ENCODE assay signal across 13 mouse cellular contexts in the genomic region with DNA sequence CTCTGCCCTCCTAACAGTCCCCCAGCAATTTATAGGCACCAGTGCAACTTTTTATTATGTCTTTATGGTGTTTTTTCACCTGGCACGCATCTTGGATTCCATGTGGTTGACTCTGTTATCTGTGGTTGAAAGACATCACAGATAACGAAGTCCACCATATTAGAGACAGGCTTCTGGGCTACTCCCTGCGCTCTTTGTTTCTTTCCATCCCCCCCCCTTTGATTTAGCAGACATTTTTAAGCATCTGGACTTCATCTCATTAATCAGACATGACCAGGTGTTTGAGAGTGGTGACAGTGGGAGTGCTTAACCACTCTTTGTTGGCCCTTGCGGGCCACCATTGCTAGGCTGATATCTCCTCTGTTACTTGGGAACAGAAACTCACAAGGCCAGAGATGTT.
DNase-seq lines count a peak whose midpoint lies in the region; ATAC-seq and TF ChIP-seq lines count a peak whose summit lies in the region.
"Had no signal": no experiment of that assay in that cellular context is flagged by ENCODE, and none has a peak within 500 bp of the region (broad histone marks: within the 10 kb centered on the region; RNA-seq: fewer than 3 reads in every experiment).

No protein-coding gene starts in this region.

- 0 out of 2 replicates have a peak, but pooled peaks have one; percentile 29 for ATAC-seq in heart, embryonic 12.5 days (ENCODE audit: insufficient number of reproducible peaks, low FRiP score)
- ATAC-seq in lung, postnatal 0 days, result no peak
- no peak for ATAC-seq in stomach, embryonic 16.5 days (ENCODE audit: insufficient read depth, low FRiP score)

- H3K27ac ChIP-seq in heart, embryonic 12.5 days (ENCODE audit: poor library complexity, severe bottlenecking), result no peak overlapping the region
- no peak overlapping the region for H3K27ac ChIP-seq in lung, postnatal 0 days (ENCODE audit: low read length)
- peak overlapping the region; percentile 69 for H3K27ac ChIP-seq in limb, embryonic 10.5 days
- peak overlapping the region; percentile 30 for H3K27ac ChIP-seq in stomach, embryonic 16.5 days (ENCODE audit: low read length)
- H3K27ac ChIP-seq: layer of hippocampus, adult 2 months; liver, embryonic 15.5 days had no signal

- DNase-seq in heart, postnatal 36 days, result no peak
- DNase-seq in lung, postnatal 0 days (ENCODE audit: low spot score), result peak; percentile 24
- no peak for DNase-seq in lung, postnatal 25 days (ENCODE audit: low spot score)
- DNase-seq in limb, embryonic 10.5 days (ENCODE audit: low spot score), result peak; percentile 55
- no peak for DNase-seq in frontal cortex, postnatal 36 days (ENCODE audit: low spot score in 2 of 2)
- DNase-seq in spleen, postnatal 36 days (ENCODE audit: low spot score in 2 of 2), result no peak
- DNase-seq: cerebellum, adult 11 months had no signal

- H3K9ac ChIP-seq in heart, embryonic 12.5 days, result no peak overlapping the region
- H3K9ac ChIP-seq in lung, postnatal 0 days (replicated peaks; ENCODE audit: low read depth), result no peak overlapping the region
- H3K9ac ChIP-seq in stomach, embryonic 16.5 days (ENCODE audit: low read length), result no peak overlapping the region
- H3K9ac ChIP-seq: liver, embryonic 15.5 days had no signal

- H3K36me3 ChIP-seq in heart, embryonic 12.5 days, result no peaks in the 10 kb centered on the region
- no peaks in the 10 kb centered on the region for H3K36me3 ChIP-seq in lung, postnatal 0 days (ENCODE audit: insufficient read depth, low read length)
- H3K36me3 ChIP-seq in limb, embryonic 10.5 days, result peaks cover 9% of the 10 kb centered on the region; the same call in 1 of the 2 replicates
- no peaks in the 10 kb centered on the region for H3K36me3 ChIP-seq in stomach, embryonic 16.5 days (ENCODE audit: control insufficient read depth, insufficient read depth, low read length)
- H3K36me3 ChIP-seq: liver, embryonic 15.5 days had no signal

- H3K9me3 ChIP-seq in heart, embryonic 12.5 days (replicated peaks), result peaks cover 14% of the 10 kb centered on the region
- no peaks in the 10 kb centered on the region; the same call in 1 of the 2 replicates for H3K9me3 ChIP-seq in lung, postnatal 0 days (ENCODE audit: low read length)
- peaks cover 3% of the 10 kb centered on the region; the same call in 1 of the 2 replicates for H3K9me3 ChIP-seq in limb, embryonic 10.5 days (replicated peaks)
- no peaks in the 10 kb centered on the region for H3K9me3 ChIP-seq in stomach, embryonic 16.5 days (replicated peaks; ENCODE audit: control insufficient read depth, low read length)
- H3K9me3 ChIP-seq: liver, embryonic 15.5 days had no signal

- TF ChIP-seq CTCF in lung, postnatal 0 days (IDR thresholded peaks at IDR 0.05), result no peak

- no peak overlapping the region for H3K4me3 ChIP-seq in heart, embryonic 12.5 days
- H3K4me3 ChIP-seq in lung, postnatal 0 days (ENCODE audit: low read depth, low read length), result no peak overlapping the region
- 0 out of 2 replicates have a peak overlapping the region, but pooled peaks have one; percentile 3 for H3K4me3 ChIP-seq in limb, embryonic 10.5 days
- H3K4me3 ChIP-seq in stomach, embryonic 16.5 days (replicated peaks; ENCODE audit: low read length), result no peak overlapping the region
- H3K4me3 ChIP-seq: layer of hippocampus, adult 2 months; liver, embryonic 15.5 days; megakaryocyte, embryonic 14.5 days; myocyte had no signal

- peaks cover 26% of the 10 kb centered on the region for H3K27me3 ChIP-seq in heart, embryonic 12.5 days (replicated peaks)
- no peaks in the 10 kb centered on the region for H3K27me3 ChIP-seq in lung, postnatal 0 days (replicated peaks; ENCODE audit: insufficient read depth, low read length)
- H3K27me3 ChIP-seq in limb, embryonic 10.5 days (ENCODE audit: low read depth, poor library complexity, severe bottlenecking), result peaks cover 24% of the 10 kb centered on the region
- no peaks in the 10 kb centered on the region for H3K27me3 ChIP-seq in stomach, embryonic 16.5 days (ENCODE audit: control insufficient read depth, insufficient read depth, low read length)
- H3K27me3 ChIP-seq: liver, embryonic 15.5 days; megakaryocyte, embryonic 14.5 days had no signal

- peaks cover 28% of the 10 kb centered on the region for H3K4me1 ChIP-seq in heart, embryonic 12.5 days (replicated peaks)
- H3K4me1 ChIP-seq in lung, postnatal 0 days (ENCODE audit: insufficient read depth, low read depth, low read length), result peaks cover 20% of the 10 kb centered on the region; the same call in 1 of the 2 replicates
- peaks cover 66% of the 10 kb centered on the region for H3K4me1 ChIP-seq in limb, embryonic 10.5 days
- H3K4me1 ChIP-seq in stomach, embryonic 16.5 days (ENCODE audit: control insufficient read depth, insufficient read depth, low read length), result peaks cover 55% of the 10 kb centered on the region
- H3K4me1 ChIP-seq: liver, embryonic 15.5 days; megakaryocyte, embryonic 14.5 days had no signal

- intact Hi-C loops in heart, postnatal 36 days (cut with DNase I), result no loop called here

- H3K4me2 ChIP-seq in heart, embryonic 12.5 days, result no peak overlapping the region
- H3K4me2 ChIP-seq in lung, postnatal 0 days (replicated peaks; ENCODE audit: low read depth, low read length), result no peak overlapping the region
- no peak overlapping the region for H3K4me2 ChIP-seq in stomach, embryonic 16.5 days (ENCODE audit: low read depth, low read length)
- H3K4me2 ChIP-seq: liver, embryonic 15.5 days had no signal

- WGBS in heart, embryonic 12.5 days, result 23% methylated on average over 4 of the region's 4 CpGs
- 67% methylated on average over 4 of the region's 4 CpGs for WGBS in lung, postnatal 0 days
- WGBS in limb, embryonic 10.5 days, result 19% methylated on average over 4 of the region's 4 CpGs
- WGBS in stomach, embryonic 16.5 days, result 42% methylated on average over 4 of the region's 4 CpGs

- no peak for TF ChIP-seq EP300 in lung, postnatal 0 days (IDR thresholded peaks at IDR 0.05)

Comparison
In these comparisons a context has a peak if more than half of its experiments do, and no peak if none do; other contexts are left out.
1. DNase-seq: peak in lung, postnatal 0 days (single experiment) and limb, embryonic 10.5 days (single experiment); none in heart, postnatal 36 days (0 of 2), lung, postnatal 25 days (single experiment), frontal cortex, postnatal 36 days (0 of 2) and spleen, postnatal 36 days (0 of 2).
2. H3K27ac ChIP-seq: peak in limb, embryonic 10.5 days (single experiment) and stomach, embryonic 16.5 days (single experiment); none in heart, embryonic 12.5 days (single experiment) and lung, postnatal 0 days (single experiment).